Mouse (Mus musculus) skeletal muscle tissue, adult 2 months (tissue): ENCODE data around the gene Grm4.
A peak's percentile ranks its signal among the peaks of the same experiment; 100 is the strongest.

Experiments
- DNase-seq: peaks from one replicate; pipeline ENCODE4 v3.0.0-alpha.2; 2012; ENCODE audit warnings: low read depth, low spot score

The Grm4 gene

GRCm38 (mm10) chr17:27521303-27521702, at the start of gene Grm4:
Gene Grm4 (minus strand): TSS chr17:27521403.
- no peak for DNase-seq

- no peak for DNase-seq
Observed at GRCm38 (mm10) chr17:27568228-27568627, 47.0 kb upstream of the Grm4 start.

- no peak for DNase-seq
Observed at GRCm38 (mm10) chr17:27565942-27566267, 44.7 kb upstream of the Grm4 start.

- DNase-seq = peak; percentile 88
Observed at GRCm38 (mm10) chr17:27565163-27565941, 44.1 kb upstream of the Grm4 start, which contains the start of gene AI413582. Gene AI413582 (minus strand): TSS chr17:27565756.

GRCm38 (mm10) chr17:27564391-27565162, 43.4 kb upstream of the Grm4 start:
- no peak for DNase-seq

- DNase-seq = no peak
Observed at GRCm38 (mm10) chr17:27563771-27564244, 42.6 kb upstream of the Grm4 start.

- no peak for DNase-seq
Observed at GRCm38 (mm10) chr17:27561809-27562526, 40.8 kb upstream of the Grm4 start.

- DNase-seq = no peak
Observed at GRCm38 (mm10) chr17:27560926-27561480, 39.8 kb upstream of the Grm4 start.

- no peak for DNase-seq
Observed at GRCm38 (mm10) chr17:27559596-27559995, 38.4 kb upstream of the Grm4 start.

GRCm38 (mm10) chr17:27558845-27559244, 37.6 kb upstream of the Grm4 start:
- DNase-seq = no peak

- DNase-seq = no peak
Observed at GRCm38 (mm10) chr17:27557927-27558661, 36.9 kb upstream of the Grm4 start.

GRCm38 (mm10) chr17:27557181-27557926, 36.2 kb upstream of the Grm4 start:
- DNase-seq = no peak

GRCm38 (mm10) chr17:27556315-27557011, 35.3 kb upstream of the Grm4 start, which contains the start of gene Hmga1:
Gene Hmga1 (plus strand): TSS chr17:27556497.
- peak; percentile 81 for DNase-seq

GRCm38 (mm10) chr17:27555512-27556172, 34.4 kb upstream of the Grm4 start:
- DNase-seq = peak; percentile 60

GRCm38 (mm10) chr17:27555075-27555511, 33.9 kb upstream of the Grm4 start:
- no peak for DNase-seq

- no peak for DNase-seq
Observed at GRCm38 (mm10) chr17:27554062-27554960, 33.1 kb upstream of the Grm4 start.

GRCm38 (mm10) chr17:27552215-27553201, 31.3 kb upstream of the Grm4 start:
- DNase-seq = peak; percentile 56
